Mouse (Mus musculus): ENCODE results near the gene Zbtb43.

- TF ChIP-seq CTCF (IDR thresholded peaks at IDR 0.05; ENCODE audit: low read depth, low read length) (no peak), POLR2A (IDR thresholded peaks at IDR 0.05; ENCODE audit: insufficient read depth, low read length) (no peak), EP300 (IDR thresholded peaks at IDR 0.05; ENCODE audit: insufficient read depth, low read depth, low read length) (no peak)
Measured at GRCm38 (mm10) chr2:33417454-33417853, 50.9 kb downstream of the Zbtb43 start.

All from ES-Bruce4 (cell line).